Mouse (Mus musculus): ENCODE results near the gene Rdh16f1. TPM values are rescaled to one million over a fixed set of nuclear protein-coding genes. Genes with fewer than 3 reads are reported as not detected.

Gene Rdh16f1
- polyA plus RNA-seq, 1 experiment from 2014 or later = 0.17 TPM

- no peak for ATAC-seq
- H3K9ac ChIP-seq (ENCODE audit: low read depth, low read length) = no peak overlapping the region
- H3K36me3 ChIP-seq (ENCODE audit: control insufficient read depth, insufficient read depth, low read length) = no peaks in the 10 kb centered on the region
- H3K27ac ChIP-seq (ENCODE audit: low read length) = no peak overlapping the region
- H3K4me3 ChIP-seq (ENCODE audit: low read length) = no peak overlapping the region
- H3K4me2 ChIP-seq (ENCODE audit: low read depth, low read length) = no peak overlapping the region
- H3K9me3 ChIP-seq (ENCODE audit: control insufficient read depth, low read length) = no peaks in the 10 kb centered on the region
- H3K4me1 ChIP-seq (ENCODE audit: control insufficient read depth, insufficient read depth, low read length) = no peaks in the 10 kb centered on the region
- H3K27me3 ChIP-seq (replicated peaks; ENCODE audit: control insufficient read depth, insufficient read depth, low read length) = no peaks in the 10 kb centered on the region
- WGBS = 85% methylated on average over 2 of the region's 2 CpGs
Measured at GRCm38 (mm10) chr10:127840776-127841175, 81.2 kb downstream of the Rdh16f1 start.

Other genes with a start within 250 kb of the Rdh16f1 start
- gene Ndufa4l2, start 244.8 kb upstream of the Rdh16f1 start, polyA plus RNA-seq (2015; fragmentation: Nextera tagmentation; extraction: Ambion mirVana) = 64.5 and 64.6 TPM in 2 replicates
- 146 and 170 TPM in 2 replicates for gene Shmt2, start 237.3 kb upstream of the Rdh16f1 start, polyA plus RNA-seq (2015; fragmentation: Nextera tagmentation; extraction: Ambion mirVana)
- gene Nxph4, start 225.2 kb upstream of the Rdh16f1 start, polyA plus RNA-seq (2015; fragmentation: Nextera tagmentation; extraction: Ambion mirVana) = 4.3 and 4.4 TPM in 2 replicates
- 64.6 and 67.0 TPM in 2 replicates for gene Lrp1, start 138.6 kb upstream of the Rdh16f1 start, polyA plus RNA-seq (2015; fragmentation: Nextera tagmentation; extraction: Ambion mirVana)
- gene Stat6, start 116.8 kb upstream of the Rdh16f1 start, polyA plus RNA-seq (2015; fragmentation: Nextera tagmentation; extraction: Ambion mirVana) = 46.8 and 49.3 TPM in 2 replicates
- 4.8 and 5.9 TPM in 2 replicates for gene Nemp1, start 92.9 kb upstream of the Rdh16f1 start, polyA plus RNA-seq (2015; fragmentation: Nextera tagmentation; extraction: Ambion mirVana)
- gene Nab2, start 91.2 kb upstream of the Rdh16f1 start, polyA plus RNA-seq (2015; fragmentation: Nextera tagmentation; extraction: Ambion mirVana) = 7.5 and 8.4 TPM in 2 replicates
- gene Myo1a, start 54.6 kb upstream of the Rdh16f1 start, polyA plus RNA-seq (2015; fragmentation: Nextera tagmentation; extraction: Ambion mirVana) = 53.8 and 61.2 TPM in 2 replicates
- gene Tac2, start 35.3 kb upstream of the Rdh16f1 start, polyA plus RNA-seq (2015; fragmentation: Nextera tagmentation; extraction: Ambion mirVana) = 1.3 and 2.2 TPM in 2 replicates
- 1.6 TPM in 2 replicates for gene Zbtb39, start 20.2 kb upstream of the Rdh16f1 start, polyA plus RNA-seq (2015; fragmentation: Nextera tagmentation; extraction: Ambion mirVana)
- 2.1 and 2.2 TPM in 2 replicates for gene Gpr182, start 8.1 kb upstream of the Rdh16f1 start, polyA plus RNA-seq (2015; fragmentation: Nextera tagmentation; extraction: Ambion mirVana)
- 0.05 TPM in 2 replicates for gene Rdh1, start 66 bp upstream of the Rdh16f1 start, polyA plus RNA-seq (2015; fragmentation: Nextera tagmentation; extraction: Ambion mirVana)
- 0.26 TPM in 1 of 2 replicates, not detected in the other for gene Rdh9, start 16.6 kb downstream of the Rdh16f1 start, polyA plus RNA-seq (2015; fragmentation: Nextera tagmentation; extraction: Ambion mirVana)
- 0.05 TPM in 1 of 2 replicates, not detected in the other for gene Rdh16, start 41.4 kb downstream of the Rdh16f1 start, polyA plus RNA-seq (2015; fragmentation: Nextera tagmentation; extraction: Ambion mirVana)
- not detected in 2 replicates for gene Rdh19, start 90.1 kb downstream of the Rdh16f1 start, polyA plus RNA-seq (2015; fragmentation: Nextera tagmentation; extraction: Ambion mirVana)
- 0.27 and 0.49 TPM in 2 replicates for gene Rdh16f2, start 106.7 kb downstream of the Rdh16f1 start, polyA plus RNA-seq (2015; fragmentation: Nextera tagmentation; extraction: Ambion mirVana)
- gene Rdh7, start 129.0 kb downstream of the Rdh16f1 start, polyA plus RNA-seq (2015; fragmentation: Nextera tagmentation; extraction: Ambion mirVana) = 0.86 and 1.1 TPM in 2 replicates
- 0.17 and 0.33 TPM in 2 replicates for gene Sdr9c7, start 138.7 kb downstream of the Rdh16f1 start, polyA plus RNA-seq (2015; fragmentation: Nextera tagmentation; extraction: Ambion mirVana)
- gene Hsd17b6, start 247.8 kb downstream of the Rdh16f1 start, polyA plus RNA-seq (2015; fragmentation: Nextera tagmentation; extraction: Ambion mirVana) = 0.22 and 0.76 TPM in 2 replicates